ENCODE assay signal across 27 mouse cellular contexts in genomic region chr3:104571935-104572631, GRCm38 (mm10).
DNase-seq lines count a peak whose midpoint lies in the region; ATAC-seq and TF ChIP-seq lines count a peak whose summit lies in the region.
"Had no signal": no experiment of that assay in that cellular context is flagged by ENCODE, and none has a peak within 500 bp of the region (broad histone marks: within the 10 kb centered on the region; RNA-seq: fewer than 3 reads in every experiment).

No protein-coding gene starts in this region.

- H3K27me3 ChIP-seq in liver, adult 2 months (ENCODE audit: control insufficient read depth, insufficient read depth, low read length) = no peaks in the 10 kb centered on the region
- no peaks in the 10 kb centered on the region for H3K27me3 ChIP-seq in liver, embryonic 11.5 days (replicated peaks; ENCODE audit: control insufficient read depth, insufficient read depth, low read length)
- no peaks in the 10 kb centered on the region for H3K27me3 ChIP-seq in intestine, embryonic 16.5 days (replicated peaks; ENCODE audit: control insufficient read depth, insufficient read depth, low read length)
- H3K27me3 ChIP-seq in liver, embryonic 13.5 days = no peaks in the 10 kb centered on the region
- no peaks in the 10 kb centered on the region for H3K27me3 ChIP-seq in liver, embryonic 16.5 days (ENCODE audit: control insufficient read depth, insufficient read depth, low read depth, low read length)
- no peaks in the 10 kb centered on the region for H3K27me3 ChIP-seq in heart, embryonic 10.5 days (ENCODE audit: insufficient read depth, poor library complexity, severe bottlenecking)
- H3K27me3 ChIP-seq in lung, postnatal 0 days (replicated peaks; ENCODE audit: insufficient read depth, low read length) = no peaks in the 10 kb centered on the region
- H3K27me3 ChIP-seq: embryonic facial prominence, embryonic 12.5 days; embryonic facial prominence, embryonic 15.5 days; heart, embryonic 12.5 days; heart, embryonic 15.5 days; hindbrain, embryonic 12.5 days; hindbrain, embryonic 15.5 days had no signal

- no peak for TF ChIP-seq POLR2A in liver, adult 2 months (IDR thresholded peaks at IDR 0.05; ENCODE audit: extremely low read depth, insufficient read depth, low read length)

- no peaks in the 10 kb centered on the region for H3K79me2 ChIP-seq in liver, adult 2 months (ENCODE audit: control insufficient read depth, insufficient read depth, low read length)

- no peaks in the 10 kb centered on the region for H3K9me3 ChIP-seq in liver, embryonic 11.5 days (ENCODE audit: control insufficient read depth, low read length)
- H3K9me3 ChIP-seq in intestine, embryonic 16.5 days (ENCODE audit: control insufficient read depth, low read length) = no peaks in the 10 kb centered on the region
- H3K9me3 ChIP-seq in liver, embryonic 13.5 days (replicated peaks) = no peaks in the 10 kb centered on the region
- no peaks in the 10 kb centered on the region for H3K9me3 ChIP-seq in liver, embryonic 16.5 days (replicated peaks; ENCODE audit: control insufficient read depth, low read length)
- H3K9me3 ChIP-seq in heart, embryonic 10.5 days = no peaks in the 10 kb centered on the region
- no peaks in the 10 kb centered on the region for H3K9me3 ChIP-seq in lung, postnatal 0 days (ENCODE audit: low read length)
- H3K9me3 ChIP-seq: embryonic facial prominence, embryonic 12.5 days; embryonic facial prominence, embryonic 15.5 days; heart, embryonic 12.5 days; heart, embryonic 15.5 days; hindbrain, embryonic 12.5 days; hindbrain, embryonic 15.5 days had no signal

- TF ChIP-seq CTCF in liver, adult 2 months (IDR thresholded peaks at IDR 0.05; ENCODE audit: low read depth, low read length) = no peak
- no peak for TF ChIP-seq CTCF in lung, postnatal 0 days (IDR thresholded peaks at IDR 0.05)

- WGBS in liver, adult 2 months = 21% methylated on average over 10 of the region's 10 CpGs
- 62% methylated on average over 10 of the region's 10 CpGs for WGBS in liver, embryonic 11.5 days
- WGBS in intestine, embryonic 16.5 days = 49% methylated on average over 10 of the region's 10 CpGs
- WGBS in liver, embryonic 13.5 days (ENCODE audit: insufficient replicate concordance) = 62% methylated on average over 10 of the region's 10 CpGs
- WGBS in liver, embryonic 16.5 days (ENCODE audit: insufficient replicate concordance) = 50% methylated on average over 10 of the region's 10 CpGs
- WGBS in heart, embryonic 10.5 days = 80% methylated on average over 10 of the region's 10 CpGs
- whole genome bisulfite sequencing in lung, postnatal 0 days = 51% methylated on average over 10 of the region's 10 CpGs

- no peak for ATAC-seq in liver, embryonic 11.5 days (replicated peaks; ENCODE audit: low FRiP score)
- peak; percentile 67; the same call in 1 of the 2 replicates for ATAC-seq in intestine, embryonic 16.5 days
- peak; percentile 43 for ATAC-seq in liver, embryonic 13.5 days (ENCODE audit: low read depth)
- ATAC-seq in liver, embryonic 16.5 days (ENCODE audit: low read depth) = peak; percentile 70
- no peak for ATAC-seq in lung, postnatal 0 days
- ATAC-seq: CD4-positive, CD25-positive, alpha-beta regulatory T cell, adult 4 months; forebrain, embryonic 14.5 days; forebrain, postnatal 0 days had no signal

- H3K4me3 ChIP-seq in liver, adult 2 months (ENCODE audit: insufficient read depth, low read depth, low read length) = no peak overlapping the region
- H3K4me3 ChIP-seq in liver, embryonic 11.5 days (ENCODE audit: low read depth, low read length) = no peak overlapping the region
- H3K4me3 ChIP-seq in intestine, embryonic 16.5 days (ENCODE audit: low read length) = no peak overlapping the region
- no peak overlapping the region for H3K4me3 ChIP-seq in liver, embryonic 13.5 days (replicated peaks)
- H3K4me3 ChIP-seq in liver, embryonic 16.5 days (ENCODE audit: low read depth, low read length) = no peak overlapping the region
- no peak overlapping the region for H3K4me3 ChIP-seq in heart, embryonic 10.5 days
- H3K4me3 ChIP-seq in lung, postnatal 0 days (ENCODE audit: low read depth, low read length) = no peak overlapping the region
- H3K4me3 ChIP-seq: embryonic facial prominence, embryonic 12.5 days; embryonic facial prominence, embryonic 15.5 days; gastrocnemius, adult 2 months; heart, embryonic 12.5 days; heart, embryonic 15.5 days; hindbrain, embryonic 12.5 days; hindbrain, embryonic 15.5 days had no signal

- H3K9ac ChIP-seq in liver, adult 2 months (ENCODE audit: low read depth, low read length) = peak overlapping the region; percentile 10
- H3K9ac ChIP-seq in liver, embryonic 11.5 days (ENCODE audit: low read depth, low read length) = no peak overlapping the region
- no peak overlapping the region for H3K9ac ChIP-seq in intestine, embryonic 16.5 days (ENCODE audit: low read depth, low read length)
- H3K9ac ChIP-seq in liver, embryonic 13.5 days = no peak overlapping the region
- no peak overlapping the region for H3K9ac ChIP-seq in liver, embryonic 16.5 days (ENCODE audit: low read depth, low read length)
- H3K9ac ChIP-seq in lung, postnatal 0 days (replicated peaks; ENCODE audit: low read depth) = no peak overlapping the region
- H3K9ac ChIP-seq: embryonic facial prominence, embryonic 12.5 days; embryonic facial prominence, embryonic 15.5 days; forebrain, postnatal 0 days; heart, embryonic 12.5 days; heart, embryonic 15.5 days; hindbrain, embryonic 12.5 days; hindbrain, embryonic 15.5 days had no signal

- peak overlapping the region; percentile 92 for H3K27ac ChIP-seq in liver, adult 2 months (replicated peaks; ENCODE audit: insufficient read depth, low read depth, low read length)
- H3K27ac ChIP-seq in liver, embryonic 11.5 days (ENCODE audit: low read depth, low read length) = no peak overlapping the region
- no peak overlapping the region for H3K27ac ChIP-seq in intestine, embryonic 16.5 days (ENCODE audit: low read length)
- peak overlapping the region; percentile 24; the same call in 1 of the 2 replicates for H3K27ac ChIP-seq in liver, embryonic 13.5 days
- H3K27ac ChIP-seq in liver, embryonic 16.5 days (ENCODE audit: low read length) = peak overlapping the region; percentile 65
- H3K27ac ChIP-seq in heart, embryonic 10.5 days = no peak overlapping the region
- H3K27ac ChIP-seq in lung, postnatal 0 days (ENCODE audit: low read length) = no peak overlapping the region
- H3K27ac ChIP-seq: embryonic facial prominence, embryonic 12.5 days; embryonic facial prominence, embryonic 15.5 days; gastrocnemius, adult 2 months; heart, embryonic 15.5 days; hindbrain, embryonic 12.5 days; hindbrain, embryonic 15.5 days had no signal

- peaks cover 28% of the 10 kb centered on the region for H3K4me1 ChIP-seq in liver, adult 2 months (ENCODE audit: control insufficient read depth, insufficient read depth, low read length)
- no peaks in the 10 kb centered on the region for H3K4me1 ChIP-seq in liver, embryonic 11.5 days (replicated peaks; ENCODE audit: control insufficient read depth, insufficient read depth, low read length)
- no peaks in the 10 kb centered on the region for H3K4me1 ChIP-seq in intestine, embryonic 16.5 days (ENCODE audit: control insufficient read depth, insufficient read depth, low read length)
- peaks cover 4% of the 10 kb centered on the region; the same call in 1 of the 2 replicates for H3K4me1 ChIP-seq in liver, embryonic 13.5 days (replicated peaks)
- H3K4me1 ChIP-seq in liver, embryonic 16.5 days (ENCODE audit: control insufficient read depth, low read depth, low read length) = peaks cover 2% of the 10 kb centered on the region; the same call in 1 of the 2 replicates
- H3K4me1 ChIP-seq in heart, embryonic 10.5 days = peaks cover 5% of the 10 kb centered on the region
- H3K4me1 ChIP-seq in lung, postnatal 0 days (ENCODE audit: insufficient read depth, low read depth, low read length) = no peaks in the 10 kb centered on the region
- H3K4me1 ChIP-seq: embryonic facial prominence, embryonic 12.5 days; embryonic facial prominence, embryonic 15.5 days; heart, embryonic 12.5 days; heart, embryonic 15.5 days; hindbrain, embryonic 12.5 days; hindbrain, embryonic 15.5 days had no signal

- no peaks in the 10 kb centered on the region for H3K36me3 ChIP-seq in liver, adult 2 months (ENCODE audit: control insufficient read depth, insufficient read depth, low read length)
- no peaks in the 10 kb centered on the region for H3K36me3 ChIP-seq in liver, embryonic 11.5 days (ENCODE audit: control insufficient read depth, insufficient read depth, low read length)
- no peaks in the 10 kb centered on the region for H3K36me3 ChIP-seq in intestine, embryonic 16.5 days (ENCODE audit: control insufficient read depth, insufficient read depth, low read length)
- H3K36me3 ChIP-seq in liver, embryonic 13.5 days = no peaks in the 10 kb centered on the region
- no peaks in the 10 kb centered on the region for H3K36me3 ChIP-seq in liver, embryonic 16.5 days (ENCODE audit: control insufficient read depth, insufficient read depth)
- H3K36me3 ChIP-seq in heart, embryonic 10.5 days = no peaks in the 10 kb centered on the region
- H3K36me3 ChIP-seq in lung, postnatal 0 days (ENCODE audit: insufficient read depth, low read length) = no peaks in the 10 kb centered on the region
- H3K36me3 ChIP-seq: embryonic facial prominence, embryonic 12.5 days; embryonic facial prominence, embryonic 15.5 days; heart, embryonic 12.5 days; heart, embryonic 15.5 days; hindbrain, embryonic 12.5 days; hindbrain, embryonic 15.5 days had no signal

- TF ChIP-seq EP300 in lung, postnatal 0 days (IDR thresholded peaks at IDR 0.05) = no peak

- DNase-seq in liver, adult 2 months (ENCODE audit: extremely low read depth, low read depth, low spot score) = peak; percentile 97
- no peak for DNase-seq in liver, embryonic 11.5 days (ENCODE audit: low spot score)
- no peak for DNase-seq in liver, embryonic 13.5 days
- no peak for DNase-seq in heart, embryonic 10.5 days (ENCODE audit: low spot score)
- DNase-seq in lung, postnatal 0 days (ENCODE audit: low spot score) = no peak
- DNase-seq: adrenal gland, adult 2 months; adrenal gland, postnatal 14 days; cerebellum, adult 11 months; cerebellum, adult 2 months; cerebellum, adult 9-11 months; cerebellum, postnatal 25 days; forebrain, postnatal 0 days; gastrocnemius, adult 2 months; gastrocnemius, postnatal 14 days; heart, adult 11 months; heart, postnatal 10 days; heart, postnatal 4 days had no signal

- no peak overlapping the region for H3K4me2 ChIP-seq in liver, embryonic 11.5 days
- no peak overlapping the region for H3K4me2 ChIP-seq in intestine, embryonic 16.5 days (ENCODE audit: low read depth, low read length)
- no peak overlapping the region for H3K4me2 ChIP-seq in liver, embryonic 13.5 days
- no peak overlapping the region for H3K4me2 ChIP-seq in liver, embryonic 16.5 days (ENCODE audit: low read depth, low read length)
- H3K4me2 ChIP-seq in lung, postnatal 0 days (replicated peaks; ENCODE audit: low read depth, low read length) = no peak overlapping the region
- H3K4me2 ChIP-seq: embryonic facial prominence, embryonic 12.5 days; embryonic facial prominence, embryonic 15.5 days; heart, embryonic 12.5 days; heart, embryonic 15.5 days; hindbrain, embryonic 12.5 days; hindbrain, embryonic 15.5 days had no signal

Comparison
In these comparisons a context has a peak if more than half of its experiments do, and no peak if none do; other contexts are left out.
1. H3K27ac ChIP-seq: peak in liver, adult 2 months (single experiment), liver, embryonic 13.5 days (single experiment) and liver, embryonic 16.5 days (single experiment); none in liver, embryonic 11.5 days (single experiment), intestine, embryonic 16.5 days (single experiment), heart, embryonic 10.5 days (single experiment) and lung, postnatal 0 days (single experiment).
2. ATAC-seq: peak in intestine, embryonic 16.5 days (single experiment), liver, embryonic 13.5 days (single experiment) and liver, embryonic 16.5 days (single experiment); none in liver, embryonic 11.5 days (single experiment) and lung, postnatal 0 days (single experiment).